Mouse (Mus musculus) hematopoietic stem cell, adult 5-6 weeks (primary cell): ENCODE data around the gene Usp2. TPM values are rescaled to one million over a fixed set of nuclear protein-coding genes. Genes with fewer than 3 reads are reported as not detected.

Experiments
- ATAC-seq, 2 experiments: fragments of 125-278 bp in 1 of 2; replicated peaks in 1 of 2; 2 replicates each; pipeline ENCODE4 v1.8.0; 2016 to 2017; ENCODE audit warnings: inconsistent platforms in 2 of 2, mild to moderate bottlenecking in 2 of 2, moderate number of reproducible peaks in 2 of 2, low read depth in 1 of 2, moderate TSS enrichment in 1 of 2; ENCODE audit not compliant: low FRiP score in 2 of 2, poor library complexity in 2 of 2, severe bottlenecking in 2 of 2, insufficient read depth in 1 of 2, low TSS enrichment in 1 of 2
- total RNA-seq: library from RNA; stranded (forward); fragments of 172-1452, 232-1000 nt; gene quantifications from 2 replicates; pipeline ENCODE4 v1.2.3, GENCODE M21; 2017

The Usp2 gene
- total RNA-seq, 1 experiment from 2014 or later: 3.0 TPM

GRCm38 (mm10) chr9:44070113-44070843, 3.5 kb downstream of the Usp2 start:
- ATAC-seq: no peak

GRCm38 (mm10) chr9:44070844-44071231, 4.0 kb downstream of the Usp2 start:
- no peak for ATAC-seq

GRCm38 (mm10) chr9:44071914-44072598, 5.2 kb downstream of the Usp2 start:
- no peak for ATAC-seq

- ATAC-seq: no peak
Observed at GRCm38 (mm10) chr9:44072599-44072915, 5.7 kb downstream of the Usp2 start.

- no peak for ATAC-seq
Observed at GRCm38 (mm10) chr9:44073115-44073514, 6.3 kb downstream of the Usp2 start.

- no peak for ATAC-seq
Observed at GRCm38 (mm10) chr9:44074395-44075275, 7.8 kb downstream of the Usp2 start.

GRCm38 (mm10) chr9:44075276-44075995, 8.6 kb downstream of the Usp2 start:
- ATAC-seq: no peak

- ATAC-seq: no peak
Observed at GRCm38 (mm10) chr9:44075996-44076763, 9.4 kb downstream of the Usp2 start.

GRCm38 (mm10) chr9:44076764-44077120, 9.9 kb downstream of the Usp2 start:
- peak; percentile 29 to 67; a peak in 2 of 4 replicates for ATAC-seq

- no peak for ATAC-seq
Observed at GRCm38 (mm10) chr9:44077266-44077910, 10.6 kb downstream of the Usp2 start.

- no peak for ATAC-seq
Observed at GRCm38 (mm10) chr9:44078136-44078797, 11.4 kb downstream of the Usp2 start.

GRCm38 (mm10) chr9:44078955-44079756, 12.3 kb downstream of the Usp2 start:
- peak; percentile 40 to 50 for ATAC-seq

- no peak for ATAC-seq
Observed at GRCm38 (mm10) chr9:44079997-44080780, 13.4 kb downstream of the Usp2 start.

GRCm38 (mm10) chr9:44080953-44081352, 14.1 kb downstream of the Usp2 start:
- no peak for ATAC-seq

- no peak for ATAC-seq
Observed at GRCm38 (mm10) chr9:44081581-44081980, 14.8 kb downstream of the Usp2 start.
